In the genomic region with DNA sequence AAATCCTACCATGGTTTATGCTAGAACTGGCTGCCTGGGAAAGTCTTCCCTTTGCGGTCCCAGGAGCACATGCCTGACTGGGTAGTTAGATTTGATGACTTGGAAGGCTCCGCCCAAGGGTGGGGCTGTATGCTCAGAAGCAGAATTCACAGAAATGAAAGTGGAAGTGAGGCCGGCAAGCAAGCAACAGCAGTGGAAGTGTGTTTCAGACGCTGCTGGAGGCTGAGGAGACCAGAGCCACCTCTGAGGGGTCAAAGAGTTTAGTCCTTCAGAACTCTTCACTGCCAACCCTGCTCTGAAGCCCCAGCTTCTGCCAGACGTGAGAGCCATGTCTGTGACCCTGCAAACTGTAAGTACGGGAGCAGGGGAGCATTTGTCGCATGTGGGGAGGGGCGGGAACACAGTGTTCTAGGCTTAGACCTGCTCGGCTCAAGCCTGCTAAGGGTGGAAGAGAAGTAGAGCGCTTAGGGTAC, we compare ENCODE assay signal across 7 mouse cellular contexts. TPM values are rescaled to one million over a fixed set of nuclear protein-coding genes. Genes with fewer than 3 reads are reported as not detected.
DNase-seq lines count a peak whose midpoint lies in the region; ATAC-seq and TF ChIP-seq lines count a peak whose summit lies in the region.

Ifi35 (plus strand) TSS at position 134 of the 473 bp plus-strand sequence.

- no peak within 1 kb of the TSS for H3K27ac ChIP-seq in ES-E14 (ENCODE audit: insufficient read depth, low read depth, low read length, poor library complexity, severe bottlenecking)
- H3K27ac ChIP-seq in liver, embryonic 16.5 days (ENCODE audit: low read length): peak within 1 kb of the TSS; percentile 95
- H3K27ac ChIP-seq in olfactory bulb, adult 2 months (ENCODE audit: insufficient read depth, low read depth, low read length): no peak within 1 kb of the TSS

- H3K4me2 ChIP-seq in liver, embryonic 16.5 days (ENCODE audit: low read depth, low read length): peak within 1 kb of the TSS; percentile 67

- H3K4me1 ChIP-seq in ES-E14 (ENCODE audit: control insufficient read depth in 2 of 2, insufficient read depth in 2 of 2, low read length in 2 of 2, poor library complexity in 1 of 2): peaks cover 6 to 13% of the 10 kb centered on the region in 2 experiments; a peak in 3 of 4 replicates
- H3K4me1 ChIP-seq in liver, embryonic 16.5 days (ENCODE audit: control insufficient read depth, low read depth, low read length): peaks cover 37% of the 10 kb centered on the region
- H3K4me1 ChIP-seq in olfactory bulb, adult 2 months (ENCODE audit: control insufficient read depth, insufficient read depth, low read length): peaks cover 3% of the 10 kb centered on the region; the same call in 1 of the 2 replicates

- WGBS in liver, embryonic 16.5 days (ENCODE audit: insufficient replicate concordance): 2% methylated on average over 10 of the region's 10 CpGs
- WGBS in olfactory bulb, adult 2 months: 39% methylated on average over 10 of the region's 10 CpGs

- DNase-seq in ES-E14 (ENCODE audit: low read depth, low spot score): no peak
- peak; percentile 88 for DNase-seq in adrenal gland, postnatal 14 days
- peak; percentile 72 to 75 for DNase-seq in gastrocnemius, adult 8-10 months (ENCODE audit: low spot score in 2 of 2)
- no peak for DNase-seq in cerebellum, adult 9-11 months

- H3K36me3 ChIP-seq in ES-E14 (ENCODE audit: control insufficient read depth, insufficient read depth, low read length, poor library complexity, severe bottlenecking): peaks cover 21% of the 10 kb centered on the region
- peaks cover 18% of the 10 kb centered on the region for H3K36me3 ChIP-seq in liver, embryonic 16.5 days (ENCODE audit: control insufficient read depth, insufficient read depth)

- peak within 1 kb of the TSS; percentile 46; the same call in 1 of the 2 replicates for H3K9ac ChIP-seq in ES-E14 (ENCODE audit: insufficient read depth, low read depth, low read length, poor library complexity, severe bottlenecking)
- peak within 1 kb of the TSS; percentile 85 for H3K9ac ChIP-seq in liver, embryonic 16.5 days (ENCODE audit: low read depth, low read length)

- peak; percentile 93 for ATAC-seq in inflammation-experienced regulatory T-cells, adult 6 months
- peak; percentile 87 for ATAC-seq in liver, embryonic 16.5 days (ENCODE audit: low read depth)

- no peak for TF ChIP-seq POLR2A in olfactory bulb, adult 2 months (IDR thresholded peaks at IDR 0.05; ENCODE audit: insufficient read depth, low read depth, low read length)

- no peaks in the 10 kb centered on the region for H3K9me3 ChIP-seq in ES-E14 (ENCODE audit: control insufficient read depth, insufficient read depth, low read depth, low read length)
- no peaks in the 10 kb centered on the region for H3K9me3 ChIP-seq in liver, embryonic 16.5 days (replicated peaks; ENCODE audit: control insufficient read depth, low read length)

- H3K4me3 ChIP-seq in ES-E14 (ENCODE audit: insufficient read depth in 1 of 2, low read depth in 1 of 2, low read length in 2 of 2, poor library complexity in 1 of 2, severe bottlenecking in 1 of 2): peak within 1 kb of the TSS in 1 of 2 experiments; percentile 36; a peak in 2 of 4 replicates
- peak within 1 kb of the TSS; percentile 86 for H3K4me3 ChIP-seq in liver, embryonic 16.5 days (ENCODE audit: low read depth, low read length)
- H3K4me3 ChIP-seq in olfactory bulb, adult 2 months (ENCODE audit: insufficient read depth, low read depth, low read length): peak within 1 kb of the TSS; percentile 41

- in situ Hi-C loops in ES-E14 (cut with MboI; ENCODE audit: low sequenced_read_pairs in 2 of 2, unreplicated experiment in 2 of 2): no loop called here

- TF ChIP-seq CTCF in olfactory bulb, adult 2 months (IDR thresholded peaks at IDR 0.05; ENCODE audit: insufficient read depth, low read depth, low read length): no peak

- H3K27me3 ChIP-seq in liver, embryonic 16.5 days (ENCODE audit: control insufficient read depth, insufficient read depth, low read depth, low read length): no peaks in the 10 kb centered on the region

TF ChIP-seq in ES-E14, 5 proteins besides CTCF, POLR2A, EP300 and RAD21:
- no peak for TF ChIP-seq HCFC1 (IDR thresholded peaks at IDR 0.05; ENCODE audit: borderline replicate concordance, insufficient read depth, low read length)
- TF ChIP-seq MAFK (IDR thresholded peaks at IDR 0.05; ENCODE audit: insufficient read depth, low read depth, low read length): no peak
- no peak for TF ChIP-seq ZNF384 (IDR thresholded peaks at IDR 0.05; ENCODE audit: low read depth, low read length)
- TF ChIP-seq CHD2 (IDR thresholded peaks at IDR 0.05; ENCODE audit: low read depth, low read length): no peak
- TF ChIP-seq ZC3H11A (IDR thresholded peaks at IDR 0.05; ENCODE audit: borderline replicate concordance, low read depth, low read length): no peak
TF ChIP-seq in ES-E14: peak in this region for 0.

RNA-seq across cellular contexts. Expression of gene Ifi35, which starts in this region (rescaled TPM):
- 5.0 and 9.1 TPM in 2 replicates for total RNA-seq in ES-E14 (2012; rRNA removed)
- total RNA-seq in adrenal gland, postnatal 14 days (2021): 29.0 and 29.6 TPM in 2 replicates
- total RNA-seq in gastrocnemius, adult 8-10 months (2022): 1 to 10 TPM; 7.4 to 9.7 (median 8.7) TPM
- 100 to 1,000 TPM; 143 to 171 (median 153) TPM for polyA plus RNA-seq in inflammation-experienced regulatory T-cells, adult 6 months (2017; shearing (Covaris generic))
- polyA plus RNA-seq in liver, embryonic 16.5 days (2015; fragmentation: Nextera tagmentation; extraction: Ambion mirVana): 22.4 and 26.5 TPM in 2 replicates
- polyA plus RNA-seq in olfactory bulb, adult 2 months (2012; ENCODE audit: insufficient read depth, insufficient read length, low replicate concordance, missing spikeins): not detected in 2 replicates

Comparison
In these comparisons a context has a peak if more than half of its experiments do, and no peak if none do; other contexts are left out.
1. RNA of gene Ifi35 (polyA plus RNA-seq): 143 to 171 TPM in inflammation-experienced regulatory T-cells, adult 6 months and 22.4 to 26.5 TPM in liver, embryonic 16.5 days; not detected in olfactory bulb, adult 2 months; every median in the first group is over 10 times any median in the second.
2. DNase-seq: peak in adrenal gland, postnatal 14 days (single experiment) and gastrocnemius, adult 8-10 months (2 of 2); none in ES-E14 (single experiment) and cerebellum, adult 9-11 months (single experiment).